Mouse (Mus musculus) gastrocnemius, postnatal 25 days (tissue): ENCODE results near the gene C1ql4. TPM values are rescaled to one million over a fixed set of nuclear protein-coding genes. Genes with fewer than 3 reads are reported as not detected.
"Not testable (repeated sequence)": the region's sequence is repeated elsewhere in the genome, so short reads cannot be mapped to it uniquely, and the experiment has no call there.

ENCODE experiments used
- DNase-seq: peaks from one replicate; pipeline ENCODE4 v3.0.0; 2022
- total RNA-seq, 2 experiments: library from RNA; stranded (reverse); gene quantifications; 1 replicate in 1 of 2; 2 replicates in 1 of 2; pipeline ENCODE4 v1.2.3; 2021

Gene C1ql4
- total RNA-seq, 2 experiments from 2014 or later = not detected

GRCm38 (mm10) chr15:99074019-99074599 is 13.5 kb downstream of the C1ql4 start, which contains the start of gene Troap:
Troap (plus strand) TSS chr15:99074575.
- no peak for DNase-seq

GRCm38 (mm10) chr15:99071988-99072387 is 15.6 kb downstream of the C1ql4 start:
- DNase-seq = no peak

GRCm38 (mm10) chr15:99065557-99066165 is 22.0 kb downstream of the C1ql4 start:
- no peak for DNase-seq

- no peak for DNase-seq
These were observed 31.3 kb downstream of the C1ql4 start for GRCm38 (mm10) chr15:99056332-99056731.

GRCm38 (mm10) chr15:99055511-99055961 is 32.1 kb downstream of the C1ql4 start:
- DNase-seq = no peak

GRCm38 (mm10) chr15:99055040-99055439 is 32.6 kb downstream of the C1ql4 start, which contains the start of gene Prph:
Prph (plus strand) TSS chr15:99055174.
- DNase-seq = no peak

- DNase-seq = no peak
These were observed 34.2 kb downstream of the C1ql4 start for GRCm38 (mm10) chr15:99053373-99053772.

GRCm38 (mm10) chr15:99049473-99050253 is 38.0 kb downstream of the C1ql4 start:
- DNase-seq = no peak

GRCm38 (mm10) chr15:99045734-99046133 is 41.9 kb downstream of the C1ql4 start:
- not testable (repeated sequence) for DNase-seq

- no peak for DNase-seq
These were observed 42.8 kb downstream of the C1ql4 start for GRCm38 (mm10) chr15:99044854-99045253.

- no peak for DNase-seq
These were observed 45.3 kb downstream of the C1ql4 start for GRCm38 (mm10) chr15:99042334-99042733.

GRCm38 (mm10) chr15:99040920-99041856 is 46.4 kb downstream of the C1ql4 start:
- no peak for DNase-seq

GRCm38 (mm10) chr15:99039996-99040919 is 47.4 kb downstream of the C1ql4 start:
- no peak for DNase-seq

- no peak for DNase-seq
These were observed 48.3 kb downstream of the C1ql4 start for GRCm38 (mm10) chr15:99039306-99039705.

GRCm38 (mm10) chr15:99038797-99039196 is 48.8 kb downstream of the C1ql4 start:
- DNase-seq = no peak

GRCm38 (mm10) chr15:99038025-99038424 is 49.6 kb downstream of the C1ql4 start:
- no peak for DNase-seq

- DNase-seq = no peak
These were observed 51.2 kb downstream of the C1ql4 start for GRCm38 (mm10) chr15:99036249-99036905.

- DNase-seq = no peak
These were observed 52.2 kb downstream of the C1ql4 start for GRCm38 (mm10) chr15:99035431-99035830.
